Mouse (Mus musculus): ENCODE measurements around the gene Amt.
"Not testable (repeated sequence)": the region's sequence is repeated elsewhere in the genome, so short reads cannot be mapped to it uniquely, and the experiment has no call there.

Amt gene

DNA sequence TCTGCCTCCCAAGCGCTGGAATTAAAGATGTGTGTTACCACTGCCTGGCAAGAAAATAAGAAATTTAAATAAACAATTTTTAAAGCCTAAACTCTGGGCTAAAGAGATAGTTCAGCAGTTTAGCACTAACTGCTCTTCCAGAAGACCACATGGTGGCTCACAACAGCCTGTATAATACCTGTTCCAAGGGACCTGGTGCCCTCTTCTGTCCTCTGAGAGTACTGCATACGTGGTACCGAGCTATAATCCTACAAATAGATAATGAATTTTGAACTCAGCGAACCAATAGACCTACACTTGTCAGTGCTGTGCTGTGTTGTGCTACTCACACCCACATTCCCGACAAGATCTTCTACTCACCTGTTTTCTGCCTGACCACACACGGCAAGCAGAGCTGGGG is 12.2 kb upstream of the Amt start:
- DNase-seq: peak; percentile 86

DNA sequence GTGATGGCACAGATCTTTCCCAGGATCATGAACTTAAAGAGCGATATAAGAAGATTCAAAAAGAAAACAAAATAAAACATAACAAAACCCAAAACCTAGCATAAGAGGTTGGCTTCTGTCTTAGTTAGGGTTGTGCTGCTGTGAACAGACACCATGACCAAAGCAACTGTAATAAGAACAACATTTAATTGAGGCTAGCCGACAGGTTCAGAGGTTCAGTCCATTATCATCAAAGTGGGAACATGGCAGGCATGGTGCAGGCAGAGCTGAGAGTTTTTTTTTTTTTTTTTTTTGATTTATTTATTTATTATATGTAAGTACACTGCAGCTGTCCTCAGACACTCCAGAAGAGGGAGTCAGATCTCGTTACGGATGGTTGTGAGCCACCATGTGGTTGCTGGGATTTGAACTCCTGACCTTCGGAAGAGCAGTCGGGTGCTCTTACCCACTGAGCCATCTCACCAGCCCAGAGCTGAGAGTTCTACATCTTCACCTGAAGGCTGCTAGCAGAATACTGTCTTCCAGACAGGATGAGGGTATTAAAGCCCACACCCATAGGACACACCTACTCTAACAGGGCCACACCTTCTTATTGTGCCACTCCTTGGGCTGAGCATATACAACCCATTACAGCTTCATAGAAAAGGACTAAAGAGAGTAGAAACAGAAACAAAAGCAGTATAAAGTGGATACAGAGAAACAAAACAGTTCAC is 9.0 kb upstream of the Amt start:
- not testable (repeated sequence) for DNase-seq

DNA sequence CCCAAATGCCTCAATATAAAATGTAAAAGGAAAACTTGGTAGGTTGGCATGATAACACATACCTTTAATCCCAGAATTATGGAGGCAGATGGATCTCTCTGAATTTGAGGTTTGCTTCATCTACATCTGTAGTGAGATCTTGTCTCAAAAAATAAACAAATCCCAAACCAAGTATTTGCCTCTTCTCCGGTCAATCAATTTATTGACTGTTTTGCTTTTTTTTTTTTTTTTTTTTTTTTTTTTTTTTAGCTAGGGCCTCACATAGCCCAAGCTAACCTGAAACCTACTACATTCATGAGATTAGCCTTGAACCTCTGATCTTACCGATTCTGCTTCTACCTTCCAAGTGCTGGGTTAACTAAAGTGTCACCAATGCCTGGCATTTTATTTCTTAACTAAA is 7.3 kb upstream of the Amt start:
- DNase-seq: no peak

DNA sequence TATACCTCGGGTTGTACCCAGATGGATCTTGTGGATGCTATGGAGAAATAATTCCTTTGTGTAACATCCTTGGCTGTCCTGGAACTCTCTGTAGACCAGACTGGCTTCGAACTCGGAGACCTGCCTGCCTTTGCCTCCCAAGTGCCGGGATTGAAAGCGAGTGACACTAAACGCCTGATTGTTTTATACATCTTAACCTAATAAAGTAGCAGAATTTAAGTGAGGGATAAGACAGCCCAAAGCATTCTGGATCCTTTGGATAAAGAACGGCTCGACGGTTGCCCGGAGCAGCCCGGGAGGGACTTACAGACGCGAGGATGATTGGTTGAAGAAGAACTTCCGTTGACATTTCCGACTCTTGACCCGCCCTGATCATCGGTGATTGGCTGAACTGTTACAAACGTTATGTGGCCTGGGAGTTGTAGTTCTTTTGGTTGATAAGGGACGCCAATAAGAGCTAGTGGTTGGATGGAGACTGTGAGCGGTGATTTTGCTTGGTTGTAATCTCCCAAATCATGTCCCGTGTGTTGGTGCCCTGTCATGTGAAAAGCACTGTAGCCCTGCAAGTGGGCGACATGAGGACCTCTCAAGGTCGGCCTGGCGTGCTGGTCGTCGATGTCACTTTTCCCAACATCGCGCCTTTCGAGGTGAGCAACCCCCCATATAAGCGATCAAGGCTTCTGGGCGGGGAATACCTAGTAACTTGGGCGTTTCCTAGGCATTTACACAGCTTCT is 6.5 kb upstream of the Amt start, which contains the start of gene Nicn1:
Gene Nicn1 (plus strand): TSS at position 414 of the 735 bp plus-strand sequence.
- DNase-seq: peak; percentile 85

DNA sequence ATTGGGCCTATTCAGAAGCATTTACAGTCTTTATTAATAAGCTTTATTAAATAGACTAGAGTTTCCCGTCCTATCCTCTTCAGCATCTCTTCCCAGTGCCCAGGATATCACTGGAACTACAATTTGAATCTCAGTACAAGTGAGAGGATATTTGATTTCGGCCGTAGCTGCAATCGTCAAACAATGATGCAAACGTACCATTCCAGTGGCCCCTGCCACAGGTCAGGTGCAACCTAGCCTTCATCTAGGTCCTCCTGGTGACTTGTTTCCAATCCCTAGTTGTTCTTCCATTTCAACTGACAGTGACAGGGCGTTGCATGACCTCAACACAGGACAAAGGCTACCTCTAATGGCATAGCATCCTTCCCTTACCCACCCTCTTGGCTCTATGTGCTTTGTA is 5.9 kb upstream of the Amt start:
- DNase-seq: no peak

DNA sequence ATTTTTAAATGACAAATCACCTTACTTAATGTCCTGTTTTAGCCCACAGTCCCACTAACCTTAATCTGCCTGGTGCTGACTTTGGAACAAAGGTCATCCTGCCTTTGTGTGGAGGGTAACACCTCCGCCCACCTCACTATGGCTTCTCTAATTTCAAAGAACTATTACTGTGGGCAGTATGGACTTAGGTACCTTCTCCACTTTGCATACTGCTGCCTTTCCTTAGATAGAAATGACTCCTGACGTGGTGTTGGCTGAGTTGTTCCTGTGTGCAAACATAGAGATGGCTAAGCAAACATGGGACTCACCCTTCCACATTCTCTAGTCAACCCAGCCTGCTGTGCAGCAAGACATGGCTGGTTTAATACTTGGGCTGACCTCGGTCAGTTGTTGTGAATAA is 5.2 kb downstream of the Amt start:
- DNase-seq: no peak

DNA sequence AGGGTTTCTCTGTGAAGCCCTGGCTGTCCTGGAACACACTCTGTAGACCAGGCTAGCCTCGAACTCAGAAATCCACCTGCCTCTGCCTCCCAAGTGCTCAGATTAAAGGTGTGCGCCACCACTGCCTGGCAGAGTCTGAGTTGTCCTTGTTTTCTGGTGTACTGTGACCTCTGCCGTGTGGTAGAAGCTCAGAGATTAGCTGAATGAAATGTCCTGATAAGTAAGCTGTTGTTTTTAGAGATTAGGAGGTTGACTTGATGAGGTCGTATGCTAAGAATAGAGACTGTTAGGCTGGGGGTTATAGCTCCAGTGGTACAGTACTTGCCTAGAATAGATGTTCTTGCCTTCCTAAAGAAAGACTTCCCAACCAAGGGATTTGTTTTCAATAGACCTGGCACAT is 8.1 kb downstream of the Amt start:
- no peak for DNase-seq

DNA sequence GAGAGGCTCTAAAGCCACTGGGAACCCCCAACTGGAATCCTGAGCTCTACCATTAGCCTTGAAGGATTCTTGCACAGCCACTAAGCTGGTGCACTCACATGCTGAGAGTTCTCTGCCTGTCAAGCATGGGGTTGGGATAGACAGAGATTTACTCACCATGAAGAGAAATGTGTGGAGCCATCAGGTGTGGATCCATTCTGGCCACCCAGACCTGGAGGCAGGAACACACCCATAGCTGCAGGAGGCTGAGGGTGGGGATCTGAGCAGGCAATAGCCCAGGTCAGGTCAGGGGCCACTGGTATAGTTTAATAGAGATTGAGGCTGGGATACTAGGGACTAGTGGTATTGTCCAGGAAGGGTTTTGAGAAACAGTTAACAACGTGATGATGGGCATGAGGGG is 8.5 kb downstream of the Amt start:
- peak; percentile 29 for DNase-seq

DNA sequence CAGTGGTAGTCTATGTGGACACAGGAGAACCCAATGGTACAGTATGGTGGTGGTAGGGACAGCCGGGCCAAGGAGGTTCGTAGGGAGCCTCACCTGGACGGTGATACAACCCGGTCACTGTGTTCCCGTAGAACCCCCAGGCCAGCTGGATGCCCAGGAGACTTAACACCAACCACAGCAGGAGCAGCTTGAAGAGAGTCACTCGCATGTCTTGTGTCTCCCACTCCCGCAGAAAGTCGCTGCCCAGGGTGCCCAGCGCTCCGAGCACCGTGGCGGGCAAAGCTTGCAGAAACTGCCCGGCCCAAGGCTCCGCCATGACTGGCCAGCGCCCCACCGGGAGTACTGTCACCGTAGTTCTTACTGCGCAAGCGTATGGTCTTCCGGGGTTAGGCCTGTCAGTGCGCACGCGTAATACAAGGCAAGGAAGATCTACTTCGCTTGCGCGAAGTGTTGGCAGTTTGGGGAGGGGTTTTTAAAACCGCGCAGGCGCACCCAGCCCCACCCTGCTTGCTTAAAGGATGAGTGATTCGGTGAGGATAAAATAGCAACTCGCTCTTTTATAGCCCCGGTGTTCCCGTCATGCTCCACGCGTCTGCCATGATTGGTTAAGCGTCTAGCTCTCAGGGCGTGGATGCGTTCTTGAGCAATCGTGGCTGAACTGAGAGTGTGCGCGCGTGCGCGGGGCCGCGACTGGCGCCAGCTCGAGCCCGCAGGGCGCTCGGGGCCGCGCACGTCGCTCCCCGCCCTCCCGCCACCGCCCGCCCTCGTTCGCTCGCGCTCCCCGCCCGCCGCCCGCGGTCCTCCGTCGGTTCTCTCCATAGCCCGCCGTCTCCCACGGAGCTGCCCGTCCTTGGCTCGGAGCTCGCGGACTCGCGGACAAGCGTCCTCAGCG is 9.2 kb downstream of the Amt start, which contains the start of the genes Rhoa and Tcta:
Gene Rhoa (plus strand): TSS at position 501 of the 892 bp plus-strand sequence.
Gene Tcta (minus strand): TSS at position 532 of the 892 bp plus-strand sequence.
- peak; percentile 97 for DNase-seq

DNA sequence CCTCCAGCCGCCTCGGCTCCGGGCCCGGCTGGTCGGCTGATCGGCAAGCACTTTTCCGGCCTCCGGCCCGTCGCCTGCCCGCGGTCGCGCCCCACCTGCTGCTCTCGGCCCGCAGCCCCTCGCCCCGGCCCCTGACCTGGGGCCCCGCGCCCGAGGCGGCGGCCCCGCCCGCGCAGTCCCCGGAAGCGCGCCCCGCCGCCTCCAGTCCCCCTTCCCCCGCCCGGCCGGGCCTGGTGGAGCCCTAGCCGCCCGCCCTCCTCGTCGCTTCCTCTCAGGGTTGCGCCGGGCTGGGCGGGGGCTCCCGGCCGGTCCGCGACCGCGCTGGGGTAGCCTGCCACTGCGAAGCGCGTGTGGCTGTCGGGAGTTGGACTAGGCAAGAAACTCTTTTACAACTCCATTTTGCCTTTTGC is 9.9 kb downstream of the Amt start:
- DNase-seq: peak; percentile 91

DNA sequence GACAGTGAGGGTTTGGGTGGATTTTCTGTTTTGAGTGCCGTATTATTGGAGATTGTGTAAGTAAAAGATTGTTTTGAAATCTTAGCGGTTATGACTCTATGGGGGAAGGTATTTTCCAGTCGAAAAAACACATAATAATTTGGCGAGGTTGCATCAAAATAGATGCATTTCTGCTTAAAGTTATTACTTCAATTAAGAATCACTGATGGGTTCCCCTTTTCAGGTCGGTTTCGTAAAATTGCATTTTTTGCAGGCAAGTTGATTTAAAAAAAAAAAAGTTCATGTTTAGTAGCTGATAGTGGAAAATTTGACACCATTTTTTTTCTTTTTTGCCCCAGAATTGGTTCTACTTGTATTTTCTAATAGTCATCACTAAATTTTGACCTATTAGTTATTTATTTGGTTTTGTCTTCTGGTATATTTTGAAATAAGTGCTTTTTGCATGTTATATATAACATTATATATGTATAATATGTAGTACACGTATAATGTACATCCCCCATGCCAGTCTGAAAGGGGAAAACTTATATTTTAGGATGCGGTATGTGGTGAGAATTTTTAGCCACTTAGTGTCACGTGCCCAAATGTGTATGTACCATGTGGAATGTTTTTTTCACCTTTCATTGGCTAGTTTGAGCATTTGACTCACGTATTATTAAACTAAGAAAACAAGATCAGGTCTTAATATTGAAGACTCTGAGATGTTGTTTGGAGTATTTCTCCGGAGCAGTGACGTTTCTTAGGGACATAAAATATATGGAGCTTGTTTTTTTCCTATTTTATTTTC is 10.6 kb downstream of the Amt start:
- DNase-seq: no peak

DNA sequence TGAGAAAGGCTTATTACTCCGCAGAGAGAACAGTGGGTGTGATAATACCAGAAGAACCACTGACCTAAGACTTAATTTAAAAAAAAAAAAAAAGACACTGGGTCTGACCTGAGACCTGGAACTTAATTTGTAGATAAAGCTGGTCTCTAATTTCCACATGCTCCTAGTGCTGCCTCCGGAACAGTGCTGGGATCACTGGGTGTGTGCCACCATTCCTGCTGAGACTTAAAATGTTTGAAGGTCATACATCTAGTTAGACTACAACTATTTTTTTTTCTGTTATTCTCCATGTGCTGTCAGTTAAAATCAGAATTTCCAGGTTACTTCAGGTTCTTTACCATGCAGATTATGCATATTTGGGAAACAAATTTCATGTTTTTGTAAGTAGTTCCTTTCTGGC is 11.5 kb downstream of the Amt start:
- DNase-seq: no peak

DNA sequence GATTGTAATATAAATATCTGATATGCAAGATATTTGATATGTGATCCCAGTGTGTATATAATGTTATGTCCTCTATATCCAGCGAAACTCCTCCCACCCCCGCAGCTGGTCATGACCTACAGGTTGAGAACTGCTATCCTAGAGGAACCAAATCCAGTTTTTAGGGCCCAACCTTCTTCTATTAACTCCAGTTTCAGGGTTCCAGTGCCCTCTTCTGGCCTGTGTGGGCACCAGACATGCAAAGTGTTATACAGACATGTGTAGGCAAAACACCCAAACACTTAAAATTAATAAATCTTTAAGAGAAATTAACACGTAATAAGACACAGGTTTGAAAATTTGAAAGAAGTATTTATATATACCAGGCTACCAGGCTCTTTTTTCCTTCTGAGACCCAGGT is 20.9 kb downstream of the Amt start:
- peak; percentile 36 for DNase-seq

DNA sequence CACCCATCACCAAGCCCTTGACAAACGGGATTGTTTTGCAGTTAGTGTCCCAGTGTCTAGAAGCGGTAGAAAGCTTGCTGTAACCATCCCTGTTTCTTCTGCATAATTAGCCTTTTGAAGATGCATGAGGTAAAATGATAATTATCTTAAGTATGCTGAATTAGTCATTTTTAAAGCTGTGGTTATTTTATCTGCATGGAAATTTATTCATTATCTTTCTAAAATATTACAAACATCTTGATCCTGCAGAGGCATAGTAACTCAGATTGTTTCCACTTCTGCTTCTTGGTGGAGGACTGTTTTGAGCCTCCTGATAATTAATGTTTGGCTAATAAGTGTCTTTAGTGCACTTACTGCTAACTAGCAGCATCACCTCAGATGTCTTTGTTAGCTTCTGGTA is 21.8 kb downstream of the Amt start:
- DNase-seq: no peak

DNA sequence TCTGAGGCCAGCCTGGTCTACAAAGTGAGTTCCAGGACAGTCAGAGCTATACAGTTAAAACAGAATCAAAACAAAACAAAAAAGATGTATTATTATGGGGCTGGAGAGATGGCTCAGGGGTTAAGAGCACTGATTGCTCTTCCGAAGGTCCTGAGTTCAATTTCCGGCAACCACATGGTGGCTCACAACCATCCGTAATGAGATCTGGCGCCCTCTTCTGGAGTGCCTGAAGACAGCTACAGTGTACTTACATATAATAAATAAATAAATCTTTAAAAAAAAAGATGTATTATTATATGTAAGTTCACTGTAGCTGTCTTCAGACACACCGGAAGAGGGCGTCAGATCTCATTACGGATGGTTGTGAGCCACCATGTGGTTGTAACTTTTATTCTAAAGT is 25.4 kb downstream of the Amt start:
- DNase-seq: not testable (repeated sequence)

DNA sequence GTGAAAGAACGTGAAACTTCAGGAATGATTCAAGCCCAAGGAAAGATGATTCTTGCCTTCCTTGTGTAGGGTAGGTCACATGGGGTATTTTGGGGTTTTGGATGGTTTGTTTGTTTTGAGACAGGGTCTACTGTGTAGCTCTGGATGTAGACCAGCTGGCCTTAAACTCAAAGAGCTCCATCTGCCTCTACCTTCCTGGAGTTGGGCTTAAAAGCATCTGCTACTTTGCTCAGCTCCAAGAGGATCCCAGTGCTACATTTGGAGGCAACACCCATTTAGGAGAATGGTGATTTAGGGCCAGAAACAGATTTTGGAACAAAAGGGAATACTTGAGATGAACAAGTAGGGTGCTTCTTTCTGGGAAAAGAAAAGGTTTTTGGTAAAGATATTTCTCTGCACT is 28.1 kb downstream of the Amt start:
- no peak for DNase-seq

DNA sequence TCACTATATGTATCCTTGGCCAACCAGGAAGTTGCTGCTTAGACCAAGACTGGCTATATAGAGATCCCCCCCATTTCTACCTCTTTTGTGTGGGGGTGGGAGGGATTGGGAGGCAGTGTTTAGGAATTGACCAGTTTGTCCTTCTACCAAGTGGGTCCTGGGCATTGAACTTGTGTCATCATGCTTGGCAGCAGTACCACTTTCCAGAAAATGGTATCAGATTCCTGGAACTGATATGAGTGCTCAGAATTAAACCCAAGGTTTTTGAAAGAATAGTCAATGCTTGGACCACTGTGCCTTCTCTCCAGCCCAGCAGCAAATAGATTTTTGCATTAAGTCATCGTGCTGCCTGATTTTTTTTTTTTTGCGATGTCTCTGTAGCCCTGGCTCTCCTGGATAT is 29.2 kb downstream of the Amt start:
- no peak for DNase-seq

DNA sequence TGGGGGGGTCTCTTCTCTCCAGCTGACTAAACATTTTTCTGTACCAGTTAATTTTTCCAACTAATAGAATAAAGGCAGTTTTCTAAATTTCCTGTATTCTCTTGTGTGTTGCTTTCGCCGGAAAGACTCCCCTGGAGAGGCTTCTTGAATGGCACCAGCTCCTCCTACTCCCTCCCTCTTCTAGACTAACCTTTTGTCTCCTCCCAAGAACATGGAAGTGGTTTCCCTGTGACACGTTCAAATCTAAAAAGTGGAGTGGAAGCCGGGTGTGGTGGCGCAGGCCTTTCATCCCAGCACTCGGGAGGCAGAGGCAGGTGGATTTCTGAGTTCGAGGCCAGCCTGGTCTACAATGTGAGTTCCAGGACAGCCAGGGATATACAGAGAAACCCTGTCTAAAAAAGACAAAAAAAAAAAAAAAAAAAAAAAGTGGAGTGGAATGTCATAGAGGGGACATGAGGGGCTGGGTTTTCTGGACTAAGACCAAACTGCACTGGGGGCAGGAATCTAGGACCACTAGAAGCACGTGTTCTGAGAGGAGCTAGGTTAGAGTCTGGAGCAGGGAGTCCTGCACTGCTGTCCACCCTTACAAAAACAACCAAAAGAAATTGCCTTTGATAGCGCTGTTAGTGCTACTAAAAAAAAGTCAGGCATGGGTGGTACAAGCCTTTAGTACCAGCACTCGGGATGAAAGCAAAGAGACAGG is 41.3 kb downstream of the Amt start:
- no peak for DNase-seq

DNA sequence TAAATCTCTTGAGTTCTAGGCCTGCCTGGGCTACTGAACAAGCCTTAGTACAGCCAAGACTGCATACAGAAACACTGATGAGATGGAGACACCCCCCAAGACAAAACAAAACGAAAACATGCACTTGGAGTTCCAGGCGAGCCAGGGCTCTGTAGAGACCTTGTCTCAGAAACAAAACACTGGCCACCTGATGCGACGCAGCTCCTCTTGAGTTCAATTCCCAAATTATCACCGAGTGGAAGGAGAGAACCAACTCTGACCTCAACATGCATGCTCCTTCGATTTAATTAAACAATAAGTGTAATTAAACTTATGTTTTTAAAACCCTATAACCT is 41.9 kb downstream of the Amt start:
- DNase-seq: no peak

DNA sequence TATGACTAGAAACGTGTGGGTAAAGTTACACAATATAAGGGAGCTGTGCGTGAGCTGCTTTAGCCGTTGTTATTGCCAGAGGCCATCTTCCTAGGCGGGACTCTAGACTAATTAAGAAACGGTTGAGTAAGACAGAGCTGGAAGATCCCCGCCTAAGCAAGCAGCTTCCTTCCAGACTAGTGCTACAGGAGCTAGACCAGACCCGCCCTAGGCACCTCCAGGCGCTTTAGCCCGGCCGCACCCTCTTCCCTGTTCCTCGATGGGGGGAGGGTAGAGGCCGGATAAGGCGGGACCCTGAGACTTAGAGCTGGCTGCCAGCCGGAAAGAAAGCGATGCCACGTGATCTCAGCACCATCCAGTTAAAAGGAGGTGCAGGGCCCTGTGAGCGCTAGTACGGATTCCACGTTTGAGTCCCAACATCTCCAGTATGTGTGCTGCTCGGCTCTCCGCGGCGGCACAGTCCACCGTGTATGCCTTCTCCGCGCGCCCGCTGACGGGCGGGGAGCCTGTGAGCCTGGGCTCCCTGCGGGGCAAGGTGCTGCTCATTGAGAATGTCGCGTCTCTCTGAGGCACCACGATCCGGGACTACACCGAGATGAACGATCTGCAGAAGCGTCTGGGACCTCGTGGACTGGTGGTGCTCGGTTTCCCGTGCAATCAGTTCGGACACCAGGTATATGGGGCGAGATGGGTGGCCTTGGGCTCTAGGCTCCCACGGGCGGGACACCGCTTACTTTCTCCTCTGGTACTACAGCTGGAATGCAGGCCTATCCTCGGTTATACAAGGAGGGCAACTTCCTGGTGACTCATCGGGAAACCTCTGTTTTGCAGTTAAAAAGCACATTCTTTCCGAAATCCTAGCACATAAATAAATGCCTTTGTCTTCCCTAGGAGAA is 42.5 kb downstream of the Amt start, which contains the start of gene Gpx1:
Gene Gpx1 (plus strand): TSS at position 18 of the 896 bp plus-strand sequence.
- DNase-seq: peak; percentile 88

DNA sequence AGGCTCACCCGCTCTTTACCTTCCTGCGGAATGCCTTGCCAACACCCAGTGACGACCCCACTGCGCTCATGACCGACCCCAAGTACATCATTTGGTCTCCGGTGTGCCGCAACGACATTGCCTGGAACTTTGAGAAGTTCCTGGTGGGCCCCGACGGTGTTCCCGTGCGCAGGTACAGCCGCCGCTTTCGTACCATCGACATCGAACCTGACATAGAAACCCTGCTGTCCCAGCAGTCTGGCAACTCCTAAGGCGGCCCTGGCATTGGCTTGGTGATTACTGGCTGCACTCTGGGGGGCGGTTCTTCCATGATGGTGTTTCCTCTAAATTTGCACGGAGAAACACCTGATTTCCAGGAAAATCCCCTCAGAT is 43.2 kb downstream of the Amt start:
- DNase-seq: peak; percentile 54
